Mouse (Mus musculus) liver, embryonic 12.5 days (tissue): ENCODE data around the gene Tspan1. TPM values are rescaled to one million over a fixed set of nuclear protein-coding genes. Genes with fewer than 3 reads are reported as not detected.

Source experiments
- polyA plus RNA-seq: library from polyadenylated mRNA; unstranded; fragments of >200 nt; fragmentation: Nextera tagmentation; extraction: Ambion mirVana; gene quantifications from 2 replicates; pipeline ENCODE4 v1.2.1, GENCODE M21; 2016

The Tspan1 gene
- polyA plus RNA-seq, 1 experiment from 2014 or later, result not detected

Other genes starting within 250 kb of the Tspan1 start
- not detected in 2 replicates for gene Dmbx1, start 227.7 kb downstream of the Tspan1 start, polyA plus RNA-seq
- gene Faah, start 149.7 kb downstream of the Tspan1 start, polyA plus RNA-seq, result 3.9 and 4.2 TPM in 2 replicates
- gene Nsun4, start 113.7 kb downstream of the Tspan1 start, polyA plus RNA-seq, result 10.7 and 11.4 TPM in 2 replicates
- gene Uqcrh, start 92.5 kb downstream of the Tspan1 start, polyA plus RNA-seq, result 326 and 344 TPM in 2 replicates
- gene Lrrc41, start 92.3 kb downstream of the Tspan1 start, polyA plus RNA-seq, result 42.2 and 43.7 TPM in 2 replicates
- gene Rad54l, start 43.9 kb downstream of the Tspan1 start, polyA plus RNA-seq, result 45.0 and 45.4 TPM in 2 replicates
- gene Pomgnt1, start 43.8 kb downstream of the Tspan1 start, polyA plus RNA-seq, result 23.8 and 24.2 TPM in 2 replicates
- gene Lurap1, start 16.3 kb downstream of the Tspan1 start, polyA plus RNA-seq, result 0.44 and 0.53 TPM in 2 replicates
- not detected in 2 replicates for gene 1700042G07Rik, start 5.8 kb upstream of the Tspan1 start, polyA plus RNA-seq
- not detected in 2 replicates for gene Gm49337, start 5.8 kb upstream of the Tspan1 start, polyA plus RNA-seq
- gene Pik3r3, start 54.0 kb upstream of the Tspan1 start, polyA plus RNA-seq, result 2.2 and 2.7 TPM in 2 replicates